Mouse (Mus musculus): ENCODE results near the gene Fgf15.

DNA sequence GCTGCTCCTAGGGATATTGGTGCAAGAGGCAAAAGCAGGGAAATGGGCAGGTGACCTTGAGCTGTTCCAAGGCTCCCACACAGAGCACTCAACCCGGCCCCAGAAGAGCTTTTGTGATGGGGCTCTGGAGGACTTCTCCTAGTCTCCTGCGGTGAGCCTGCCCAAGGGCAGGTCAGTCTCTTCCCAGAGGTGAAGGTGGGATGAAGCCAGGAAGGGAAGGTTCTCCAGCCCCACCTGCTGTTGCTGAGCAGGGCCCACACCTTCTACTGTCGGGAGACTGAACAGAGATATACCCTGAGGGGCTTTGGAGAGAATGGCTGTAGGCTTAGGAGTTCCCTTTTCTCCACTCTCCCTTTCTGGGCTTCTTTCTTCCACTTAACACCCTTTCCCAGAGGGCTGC, 45.0 kb upstream of the Fgf15 start:
- TF ChIP-seq CTCF (IDR thresholded peaks at IDR 0.05; ENCODE audit: control insufficient read depth, insufficient read depth, insufficient replicate concordance, low read depth, low read length) (no peak), POLR2A (IDR thresholded peaks at IDR 0.05; ENCODE audit: control insufficient read depth, low read depth, low read length) (no peak)
